Mouse (Mus musculus): ENCODE measurements around the gene 9330182L06Rik.

Gene 9330182L06Rik

GRCm38 (mm10) chr5:9265586-9266279, at the start of gene 9330182L06Rik:
Gene 9330182L06Rik (plus strand): TSS chr5:9266118.
- in situ Hi-C loops (cut with MboI; ENCODE audit: low pct_unique_long_range_greater_than_20kb in 1 of 2, low sequenced_read_pairs in 2 of 2, unreplicated experiment in 1 of 2) = no loop called here

- in situ Hi-C loops (cut with MboI; ENCODE audit: low pct_unique_long_range_greater_than_20kb in 1 of 2, low sequenced_read_pairs in 2 of 2, unreplicated experiment in 1 of 2) = no loop called here
Observed at GRCm38 (mm10) chr5:9227456-9228008, 38.4 kb upstream of the 9330182L06Rik start.

DNA sequence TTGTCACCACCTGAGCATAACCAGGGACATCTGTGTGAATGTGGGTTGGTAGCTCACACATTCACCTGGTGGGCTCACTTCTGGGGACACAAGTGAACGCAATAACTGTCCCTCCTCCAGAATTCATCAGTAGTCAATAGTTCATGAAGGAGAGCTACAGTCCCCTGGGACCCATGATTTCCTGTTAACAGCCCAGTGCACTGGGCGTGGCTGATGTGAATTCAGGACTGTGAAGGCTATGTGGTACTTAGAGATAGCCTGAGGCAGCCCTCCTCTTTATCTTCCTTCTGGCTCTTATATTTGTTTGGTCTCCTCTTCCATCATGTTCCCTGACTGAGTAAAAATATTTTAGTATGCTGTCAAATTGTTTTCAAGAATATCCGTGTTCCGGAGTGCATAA, 1.6 kb upstream of the 9330182L06Rik start:
- in situ Hi-C loops (cut with MboI; ENCODE audit: low pct_unique_long_range_greater_than_20kb in 1 of 2, low sequenced_read_pairs in 2 of 2, unreplicated experiment in 1 of 2) = no loop called here

- in situ Hi-C loops (cut with MboI; ENCODE audit: low pct_unique_long_range_greater_than_20kb in 1 of 2, low sequenced_read_pairs in 2 of 2, unreplicated experiment in 1 of 2) = no loop called here
Observed at GRCm38 (mm10) chr5:9266280-9266923, 484 bp downstream of the 9330182L06Rik start.

DNA sequence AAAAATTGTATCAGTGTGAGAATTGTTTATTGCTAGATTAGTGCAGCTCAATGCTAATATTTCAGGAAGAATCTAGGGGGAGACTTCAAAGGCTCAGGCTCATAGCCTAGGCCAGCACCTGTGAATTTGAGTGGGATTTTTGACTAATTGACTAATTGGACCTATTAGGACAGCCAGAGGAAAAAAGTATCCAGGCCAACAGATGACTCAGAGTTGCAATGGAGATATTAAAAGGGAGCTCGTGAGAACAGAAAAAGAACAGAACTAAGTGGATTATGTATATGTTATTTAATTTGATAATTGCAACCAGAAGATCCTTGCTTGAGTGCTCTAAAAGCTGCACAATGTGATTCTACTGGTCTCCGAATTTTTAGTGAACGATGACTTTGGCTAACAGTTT, 3.7 kb downstream of the 9330182L06Rik start:
- in situ Hi-C loops (cut with MboI; ENCODE audit: low pct_unique_long_range_greater_than_20kb in 1 of 2, low sequenced_read_pairs in 2 of 2, unreplicated experiment in 1 of 2) = no loop called here

- in situ Hi-C loops (cut with MboI; ENCODE audit: low pct_unique_long_range_greater_than_20kb in 1 of 2, low sequenced_read_pairs in 2 of 2, unreplicated experiment in 1 of 2) = no loop called here
Observed at GRCm38 (mm10) chr5:9272976-9273375, 7.1 kb downstream of the 9330182L06Rik start.

DNA sequence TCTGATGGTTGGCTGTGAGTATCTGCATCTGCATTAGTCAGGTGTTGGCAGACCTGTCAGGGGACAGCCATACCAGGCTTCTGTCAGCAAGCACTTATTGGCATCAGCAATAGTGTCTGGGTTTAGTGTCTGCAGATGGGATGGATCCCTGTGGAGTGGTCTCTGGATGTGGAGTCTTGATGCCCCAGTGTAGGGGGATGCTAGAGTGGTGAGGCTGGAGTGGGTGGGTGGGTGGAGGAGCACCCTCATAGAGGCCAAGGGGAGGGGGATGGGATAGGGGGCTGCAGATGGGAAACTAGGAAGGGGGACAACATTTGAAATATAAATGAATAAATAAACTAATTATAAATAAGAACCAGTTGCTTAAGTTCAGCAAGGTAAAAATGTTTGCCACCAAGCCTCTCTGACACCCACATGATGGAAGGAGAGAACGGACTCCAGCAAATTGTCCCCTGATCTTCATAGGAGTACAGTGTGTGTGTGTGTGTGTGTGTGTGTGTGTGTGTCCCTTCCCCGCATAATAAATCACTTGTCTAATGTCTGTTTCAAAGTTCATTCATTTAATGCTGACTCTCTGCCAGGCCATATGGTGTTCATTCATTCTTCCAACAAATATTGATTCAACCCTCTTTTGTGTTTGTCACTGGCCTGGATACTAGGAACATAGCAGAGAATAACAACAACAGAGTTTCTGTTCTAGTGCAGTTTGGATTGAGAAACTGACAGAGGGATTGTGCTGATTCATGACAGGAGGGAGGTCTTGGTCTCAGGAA, 30.0 kb downstream of the 9330182L06Rik start:
- in situ Hi-C loops (cut with MboI; ENCODE audit: low pct_unique_long_range_greater_than_20kb in 1 of 2, low sequenced_read_pairs in 2 of 2, unreplicated experiment in 1 of 2) = no loop called here

GRCm38 (mm10) chr5:9296550-9296928, 30.6 kb downstream of the 9330182L06Rik start:
- in situ Hi-C loops (cut with MboI; ENCODE audit: low pct_unique_long_range_greater_than_20kb in 1 of 2, low sequenced_read_pairs in 2 of 2, unreplicated experiment in 1 of 2) = no loop called here

DNA sequence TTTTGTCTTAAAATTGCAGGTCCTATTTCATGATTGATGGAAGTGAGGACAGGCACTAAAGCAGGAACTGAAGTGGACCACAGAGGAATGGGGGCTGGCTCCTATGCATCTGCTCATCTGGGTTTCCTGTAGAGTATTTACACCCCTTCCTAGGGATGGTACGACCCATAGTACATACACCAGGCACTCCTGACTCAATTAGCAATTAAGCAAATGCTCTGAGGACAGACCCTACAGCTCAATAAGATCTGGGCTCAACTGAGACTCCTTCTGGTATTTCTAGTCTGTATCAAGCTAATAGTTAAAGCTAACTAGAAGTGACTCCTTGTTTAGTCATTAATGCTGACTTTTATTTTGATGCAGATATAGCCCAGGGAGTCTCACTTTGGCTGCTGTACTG, 60.9 kb downstream of the 9330182L06Rik start:
- in situ Hi-C loops (cut with MboI; ENCODE audit: low pct_unique_long_range_greater_than_20kb in 1 of 2, low sequenced_read_pairs in 2 of 2, unreplicated experiment in 1 of 2) = no loop called here

DNA sequence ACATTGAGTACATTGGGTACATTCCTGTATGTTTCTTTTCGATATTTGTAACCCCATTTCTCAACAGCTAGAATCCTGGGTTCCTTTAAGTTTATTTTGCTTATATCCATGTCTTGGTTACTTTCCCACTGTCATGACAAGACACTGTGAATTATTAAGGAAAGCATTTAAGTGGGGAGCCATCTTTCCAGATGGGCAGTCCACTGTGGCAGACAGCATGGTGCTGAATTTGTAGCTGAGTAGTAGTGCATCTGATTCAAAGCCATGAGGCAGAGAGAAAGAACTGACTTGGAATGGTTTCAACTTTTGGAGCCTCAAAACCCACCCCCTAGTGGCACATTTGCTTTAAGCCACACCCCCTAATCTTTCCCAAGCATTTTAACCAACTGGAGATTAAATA, 61.6 kb downstream of the 9330182L06Rik start:
- in situ Hi-C loops (cut with MboI; ENCODE audit: low pct_unique_long_range_greater_than_20kb in 1 of 2, low sequenced_read_pairs in 2 of 2, unreplicated experiment in 1 of 2) = no loop called here

- in situ Hi-C loops (cut with MboI; ENCODE audit: low pct_unique_long_range_greater_than_20kb in 1 of 2, low sequenced_read_pairs in 2 of 2, unreplicated experiment in 1 of 2) = no loop called here
Observed at GRCm38 (mm10) chr5:9338756-9339510, 73.0 kb downstream of the 9330182L06Rik start.

DNA sequence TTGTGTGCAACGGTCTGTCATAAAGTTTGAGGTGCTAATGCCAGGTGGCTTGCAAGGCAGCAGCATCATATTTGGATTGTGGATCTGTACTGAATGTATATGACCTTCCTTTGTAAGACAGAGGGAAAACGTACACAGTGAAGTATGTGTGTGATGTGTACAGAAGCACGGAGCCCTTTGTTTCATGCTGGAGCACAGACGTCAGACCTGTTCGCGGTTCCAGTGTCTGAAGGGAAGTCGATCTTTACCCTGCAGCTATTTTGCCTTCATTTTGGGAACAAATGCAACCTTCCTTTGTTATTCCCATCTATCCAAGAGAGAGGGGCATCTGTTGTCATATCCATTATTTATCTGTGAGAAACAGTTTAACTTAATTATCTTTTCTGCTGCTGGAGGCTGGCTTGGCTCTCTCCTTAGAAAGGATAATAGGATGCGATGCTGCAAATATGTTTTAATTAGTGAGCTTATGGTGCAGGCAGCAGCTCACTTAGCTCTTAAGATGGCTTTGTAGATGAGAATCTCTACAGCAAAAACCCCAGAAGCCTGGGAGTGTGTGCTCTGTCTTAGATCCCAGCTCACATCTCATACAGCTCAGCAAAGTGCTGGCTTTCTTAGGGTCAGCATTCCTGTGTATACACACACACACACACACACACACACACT, 73.7 kb downstream of the 9330182L06Rik start:
- in situ Hi-C loops (cut with MboI; ENCODE audit: low pct_unique_long_range_greater_than_20kb in 1 of 2, low sequenced_read_pairs in 2 of 2, unreplicated experiment in 1 of 2) = no loop called here

GRCm38 (mm10) chr5:9344581-9344980, 78.7 kb downstream of the 9330182L06Rik start:
- in situ Hi-C loops (cut with MboI; ENCODE audit: low pct_unique_long_range_greater_than_20kb in 1 of 2, low sequenced_read_pairs in 2 of 2, unreplicated experiment in 1 of 2) = no loop called here

- in situ Hi-C loops (cut with MboI; ENCODE audit: low pct_unique_long_range_greater_than_20kb in 1 of 2, low sequenced_read_pairs in 2 of 2, unreplicated experiment in 1 of 2) = no loop called here
Observed at GRCm38 (mm10) chr5:9345038-9345617, 79.2 kb downstream of the 9330182L06Rik start.

DNA sequence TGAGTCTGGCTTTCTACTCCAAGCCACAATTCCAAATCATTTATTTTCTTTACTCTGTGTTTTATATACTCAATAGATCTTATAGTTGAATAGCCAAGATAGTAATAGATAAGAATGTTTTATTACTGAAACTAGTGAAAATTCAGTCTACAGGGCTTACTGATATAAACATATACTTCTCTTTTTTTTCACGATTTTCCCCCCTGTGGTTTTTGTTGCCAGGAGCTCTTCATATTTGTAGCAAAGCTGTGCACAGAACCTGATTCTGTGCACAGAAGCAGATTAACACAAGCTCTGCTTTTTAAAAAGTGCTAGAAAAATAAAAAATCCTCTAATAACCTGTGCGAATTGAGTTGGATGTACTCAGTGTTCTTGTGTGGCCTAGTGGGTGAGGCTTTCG, 79.7 kb downstream of the 9330182L06Rik start:
- in situ Hi-C loops (cut with MboI; ENCODE audit: low pct_unique_long_range_greater_than_20kb in 1 of 2, low sequenced_read_pairs in 2 of 2, unreplicated experiment in 1 of 2) = no loop called here

DNA sequence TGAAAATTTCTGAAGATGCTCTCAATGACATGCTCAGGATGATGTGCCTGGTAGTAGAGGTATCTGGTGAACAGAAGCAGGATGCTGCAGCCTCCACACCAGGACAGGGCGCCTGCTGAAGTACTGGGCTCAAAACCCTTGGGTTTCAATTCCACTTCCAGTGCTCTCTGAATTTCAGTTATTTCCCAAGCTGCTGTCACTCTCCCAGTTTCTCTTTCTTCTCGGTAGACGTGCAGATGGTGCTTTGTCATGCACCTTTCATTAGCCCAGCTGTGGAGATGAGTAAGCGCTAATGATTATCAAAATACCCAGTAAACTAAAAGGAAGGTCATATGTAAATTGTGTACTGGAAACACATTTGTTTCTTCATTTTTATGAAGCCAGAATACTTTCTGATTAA, 80.6 kb downstream of the 9330182L06Rik start:
- in situ Hi-C loops (cut with MboI; ENCODE audit: low pct_unique_long_range_greater_than_20kb in 1 of 2, low sequenced_read_pairs in 2 of 2, unreplicated experiment in 1 of 2) = no loop called here

- in situ Hi-C loops (cut with MboI; ENCODE audit: low pct_unique_long_range_greater_than_20kb in 1 of 2, low sequenced_read_pairs in 2 of 2, unreplicated experiment in 1 of 2) = no loop called here
Observed at GRCm38 (mm10) chr5:9352163-9352562, 86.2 kb downstream of the 9330182L06Rik start.

- in situ Hi-C loops (cut with MboI; ENCODE audit: low pct_unique_long_range_greater_than_20kb in 1 of 2, low sequenced_read_pairs in 2 of 2, unreplicated experiment in 1 of 2) = no loop called here
Observed at GRCm38 (mm10) chr5:9352646-9353045, 86.7 kb downstream of the 9330182L06Rik start.

All from mouse embryonic stem cell (cell line).